Mouse (Mus musculus): ENCODE data around the gene 1810049J17Rik. TPM values are rescaled to one million over a fixed set of nuclear protein-coding genes. Genes with fewer than 3 reads are reported as not detected.
"Not testable (repeated sequence)": the region's sequence is repeated elsewhere in the genome, so short reads cannot be mapped to it uniquely, and the experiment has no call there.

1810049J17Rik gene
- polyA plus RNA-seq (2015; fragmentation: Nextera tagmentation; extraction: Ambion mirVana) = not detected in 2 replicates

DNA sequence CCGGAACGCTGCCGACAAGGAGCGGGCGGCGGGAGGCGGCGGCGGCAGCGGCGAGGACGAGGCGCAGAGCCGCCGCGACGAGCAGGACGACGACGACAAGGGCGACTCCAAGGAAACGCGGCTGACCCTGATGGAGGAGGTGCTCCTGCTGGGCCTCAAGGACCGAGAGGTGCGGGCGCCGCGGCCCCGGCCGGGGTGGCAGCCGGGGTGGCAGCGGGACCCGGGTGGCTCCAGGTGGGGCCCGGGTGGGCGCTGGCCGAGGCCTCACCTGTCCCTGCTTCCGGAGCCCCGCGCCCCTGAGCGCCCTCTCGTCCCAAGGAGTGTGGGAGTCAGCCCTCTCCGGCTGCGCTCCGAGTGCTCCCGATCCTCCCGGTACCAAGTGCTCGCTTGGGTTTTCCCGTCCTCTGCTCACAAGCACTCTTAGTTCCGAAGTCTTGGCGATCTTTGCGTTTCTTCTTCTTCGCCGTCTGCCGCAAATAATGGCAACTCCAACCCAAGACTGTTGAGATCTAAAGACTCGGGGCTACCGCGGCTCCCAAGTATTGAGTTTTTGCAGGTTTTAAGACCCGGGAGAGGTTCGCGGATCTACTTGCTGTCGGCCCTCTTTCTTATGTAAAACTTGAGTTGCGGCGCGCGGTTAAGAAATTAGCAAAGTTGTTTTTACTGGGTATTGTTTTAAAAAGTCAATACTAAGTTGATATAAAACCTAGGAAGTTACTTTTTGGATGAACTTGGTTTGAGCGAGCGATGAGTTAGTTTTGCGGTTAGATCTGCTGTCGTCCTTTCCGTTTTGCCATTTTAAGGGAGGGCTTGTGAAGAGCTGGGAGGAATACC is at the start of gene 1810049J17Rik:
1810049J17Rik (minus strand) TSS at position 112 of the 834 bp plus-strand sequence.
- peak within 1 kb of the TSS; percentile 99 for H3K9ac ChIP-seq
- no peak for ATAC-seq (ENCODE audit: insufficient number of reproducible peaks, insufficient read depth, low FRiP score, low TSS enrichment, low read depth)
- no peaks in the 10 kb centered on the region for H3K9me3 ChIP-seq
- peaks cover 15% of the 10 kb centered on the region for H3K4me1 ChIP-seq
- peak within 1 kb of the TSS; percentile 81 for H3K4me2 ChIP-seq
- peaks cover 5% of the 10 kb centered on the region for H3K36me3 ChIP-seq
- peak within 1 kb of the TSS; percentile 99 for H3K4me3 ChIP-seq
- peaks cover 12% of the 10 kb centered on the region for H3K27me3 ChIP-seq
- whole genome bisulfite sequencing = under 1% methylated on average over 67 of the region's 70 CpGs
- H3K27ac ChIP-seq = peak within 1 kb of the TSS; percentile 94

GRCm38 (mm10) chr15:12371183-12371582 is 49.5 kb upstream of the 1810049J17Rik start:
- peaks cover 34% of the 10 kb centered on the region for H3K4me1 ChIP-seq
- no peak overlapping the region for H3K4me2 ChIP-seq
- H3K27me3 ChIP-seq = peaks cover 13% of the 10 kb centered on the region
- ATAC-seq (ENCODE audit: insufficient number of reproducible peaks, insufficient read depth, low FRiP score, low TSS enrichment, low read depth) = 0 out of 2 replicates have a peak, but pooled peaks have one; percentile 33
- H3K4me3 ChIP-seq = no peak overlapping the region
- H3K27ac ChIP-seq = no peak overlapping the region
- H3K36me3 ChIP-seq = peaks cover 20% of the 10 kb centered on the region
- H3K9ac ChIP-seq = no peak overlapping the region
- H3K9me3 ChIP-seq = no peaks in the 10 kb centered on the region
- WGBS = 8% methylated on average over 8 of the region's 8 CpGs

DNA sequence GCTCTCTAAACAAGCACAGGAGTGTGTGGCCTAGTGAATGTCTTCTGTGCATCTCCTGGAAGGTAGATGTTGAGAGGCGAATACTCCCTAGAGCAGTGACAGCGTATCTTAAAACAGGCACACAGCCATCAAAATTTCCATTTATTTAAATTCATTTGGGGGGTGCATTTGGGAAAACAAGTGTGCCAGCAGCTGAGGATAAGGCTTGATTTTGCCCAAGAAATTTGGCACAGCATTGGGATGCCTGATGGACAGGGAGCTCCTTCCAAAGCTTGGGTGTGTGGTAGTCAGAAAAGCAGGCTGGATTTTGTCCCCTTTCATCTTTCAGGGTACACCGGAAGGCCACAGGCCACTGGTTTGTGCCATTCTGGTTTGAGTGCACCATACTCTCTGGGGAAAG is 48.4 kb upstream of the 1810049J17Rik start:
- Histone ChIP-seq H3K36me3 (peaks cover 20% of the 10 kb centered on the region), H3K4me3 (no peak overlapping the region), H3K27ac (no peak overlapping the region), H3K4me1 (peaks cover 29% of the 10 kb centered on the region), H3K9me3 (no peaks in the 10 kb centered on the region), H3K4me2 (no peak overlapping the region), H3K9ac (no peak overlapping the region), H3K27me3 (peaks cover 9% of the 10 kb centered on the region)
- 92% methylated on average over 3 of the region's 3 CpGs for WGBS
- no peak for ATAC-seq (ENCODE audit: insufficient number of reproducible peaks, insufficient read depth, low FRiP score, low TSS enrichment, low read depth)

- H3K9me3 ChIP-seq = no peaks in the 10 kb centered on the region
- no peaks in the 10 kb centered on the region; the same call in none of the 2 replicates for H3K27me3 ChIP-seq
- no peak overlapping the region for H3K9ac ChIP-seq
- no peak overlapping the region for H3K4me3 ChIP-seq
- WGBS = 80% methylated on average over 4 of the region's 4 CpGs
- no peak overlapping the region for H3K27ac ChIP-seq
- H3K4me1 ChIP-seq = peaks cover 21% of the 10 kb centered on the region
- no peak for ATAC-seq (ENCODE audit: insufficient number of reproducible peaks, insufficient read depth, low FRiP score, low TSS enrichment, low read depth)
- peaks cover 10% of the 10 kb centered on the region for H3K36me3 ChIP-seq
- no peak overlapping the region for H3K4me2 ChIP-seq
These were observed 47.2 kb upstream of the 1810049J17Rik start for GRCm38 (mm10) chr15:12368850-12369249.

DNA sequence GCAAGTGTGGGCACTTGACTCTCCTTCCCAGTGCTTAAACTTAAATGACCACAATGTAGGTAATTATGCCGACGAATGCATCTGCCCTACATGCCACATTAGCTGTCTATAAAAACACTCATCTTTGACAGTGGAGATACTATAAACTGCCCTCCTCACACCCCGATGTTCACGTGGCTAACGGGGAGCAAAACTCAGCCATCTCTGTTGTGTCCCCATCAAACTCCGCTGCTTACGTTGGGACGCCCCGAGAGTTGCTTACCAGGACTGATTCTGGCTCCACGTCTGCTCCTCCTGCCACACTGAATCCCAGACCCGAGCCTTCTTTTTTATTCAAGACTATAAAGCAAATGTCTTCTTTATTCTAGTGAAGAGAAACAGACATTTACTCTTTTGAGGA is 46.7 kb upstream of the 1810049J17Rik start:
- 77% methylated on average over 11 of the region's 11 CpGs for WGBS

DNA sequence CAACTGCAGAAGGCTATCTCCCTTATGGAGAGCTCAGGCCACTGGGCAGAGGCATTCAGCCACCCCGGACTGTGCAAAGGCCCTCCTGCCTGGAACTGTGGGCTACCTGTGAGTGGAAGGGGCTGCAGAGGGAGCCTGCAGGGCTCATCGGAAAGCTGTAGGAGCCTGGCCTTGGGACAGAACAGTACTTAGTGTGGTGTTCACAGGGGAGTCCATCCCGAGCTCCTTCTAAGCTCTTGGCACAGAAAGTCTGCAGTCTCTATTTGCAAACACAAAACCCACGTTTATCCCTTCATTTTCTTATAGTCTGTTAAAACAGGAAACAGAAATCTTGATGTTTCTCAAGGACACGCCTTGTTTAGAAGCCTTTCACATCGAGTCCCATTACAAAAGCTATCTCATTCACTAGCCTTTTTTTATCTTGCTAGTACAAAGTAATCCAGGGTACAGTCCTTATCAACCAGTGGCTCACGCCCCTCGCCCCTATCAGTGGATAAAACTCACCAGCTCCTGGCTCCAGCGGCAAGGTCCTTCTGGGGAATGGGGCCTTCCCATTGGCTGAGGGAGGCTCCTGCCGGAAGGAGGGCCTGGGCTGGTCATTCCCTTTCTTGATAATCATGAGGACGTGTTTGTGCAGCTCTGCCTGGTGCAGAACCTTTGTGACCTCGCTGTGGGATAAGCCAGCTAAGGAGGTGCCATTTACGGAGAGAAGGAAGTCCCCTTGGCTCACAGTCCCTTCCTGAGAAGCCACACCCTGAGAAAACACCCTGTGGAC is 45.8 kb upstream of the 1810049J17Rik start:
- 62% methylated on average over 13 of the region's 13 CpGs for whole genome bisulfite sequencing
- no peak for ATAC-seq (ENCODE audit: insufficient number of reproducible peaks, insufficient read depth, low FRiP score, low TSS enrichment, low read depth)
- H3K27me3 ChIP-seq = no peaks in the 10 kb centered on the region; the same call in 1 of the 2 replicates

More for the DNA sequence above, 46.7 kb upstream of the 1810049J17Rik start:
- H3K4me1 ChIP-seq = peaks cover 16% of the 10 kb centered on the region
- H3K4me2 ChIP-seq = no peak overlapping the region
- no peaks in the 10 kb centered on the region for H3K9me3 ChIP-seq
- H3K4me3 ChIP-seq = no peak overlapping the region
- no peak for ATAC-seq (ENCODE audit: insufficient number of reproducible peaks, insufficient read depth, low FRiP score, low TSS enrichment, low read depth)
- no peaks in the 10 kb centered on the region; the same call in none of the 2 replicates for H3K27me3 ChIP-seq
- no peak overlapping the region for H3K9ac ChIP-seq
- H3K36me3 ChIP-seq = peaks cover 9% of the 10 kb centered on the region; the same call in 1 of the 2 replicates
- H3K27ac ChIP-seq = no peak overlapping the region

GRCm38 (mm10) chr15:12366580-12367305 is 45.0 kb upstream of the 1810049J17Rik start:
- H3K4me3 ChIP-seq; H3K27me3 ChIP-seq; H3K9me3 ChIP-seq; H3K9ac ChIP-seq; H3K27ac ChIP-seq; H3K4me2 ChIP-seq; ATAC-seq (ENCODE audit: insufficient number of reproducible peaks, insufficient read depth, low FRiP score, low TSS enrichment, low read depth): not testable (repeated sequence)
- Histone ChIP-seq H3K4me1 (peaks cover 14% of the 10 kb centered on the region), H3K36me3 (peaks cover 10% of the 10 kb centered on the region; the same call in 1 of the 2 replicates)
- 92% methylated on average over 11 of the region's 11 CpGs for WGBS

More for the DNA sequence above, 45.8 kb upstream of the 1810049J17Rik start:
- no peak overlapping the region for H3K4me2 ChIP-seq
- H3K4me3 ChIP-seq = no peak overlapping the region
- no peak overlapping the region; the same call in 1 of the 2 replicates for H3K27ac ChIP-seq
- no peak overlapping the region for H3K9ac ChIP-seq
- peaks cover 14% of the 10 kb centered on the region for H3K4me1 ChIP-seq
- peaks cover 10% of the 10 kb centered on the region; the same call in 1 of the 2 replicates for H3K36me3 ChIP-seq
- no peaks in the 10 kb centered on the region for H3K9me3 ChIP-seq

- WGBS = 44% methylated on average over 3 of the region's 3 CpGs
- no peak for ATAC-seq (ENCODE audit: insufficient number of reproducible peaks, insufficient read depth, low FRiP score, low TSS enrichment, low read depth)
- H3K36me3 ChIP-seq = peaks cover 15% of the 10 kb centered on the region; the same call in 1 of the 2 replicates
These were observed 44.4 kb upstream of the 1810049J17Rik start for GRCm38 (mm10) chr15:12366072-12366469.

GRCm38 (mm10) chr15:12365416-12366071 is 43.8 kb upstream of the 1810049J17Rik start:
- 85% methylated on average over 15 of the region's 15 CpGs for WGBS
- Histone ChIP-seq H3K4me3 (no peak overlapping the region), H3K9me3 (no peaks in the 10 kb centered on the region), H3K4me2 (no peak overlapping the region), H3K4me1 (peaks cover 9% of the 10 kb centered on the region; the same call in 1 of the 2 replicates), H3K9ac (no peak overlapping the region), H3K27ac (no peak overlapping the region), H3K36me3 (peaks cover 20% of the 10 kb centered on the region; the same call in 1 of the 2 replicates), H3K27me3 (no peaks in the 10 kb centered on the region)
- no peak for ATAC-seq (ENCODE audit: insufficient number of reproducible peaks, insufficient read depth, low FRiP score, low TSS enrichment, low read depth)

More at GRCm38 (mm10) chr15:12366072-12366469, 44.4 kb upstream of the 1810049J17Rik start:
- Histone ChIP-seq H3K27ac (no peak overlapping the region), H3K4me1 (peaks cover 9% of the 10 kb centered on the region), H3K27me3 (no peaks in the 10 kb centered on the region), H3K9ac (no peak overlapping the region), H3K9me3 (no peaks in the 10 kb centered on the region), H3K4me2 (no peak overlapping the region), H3K4me3 (no peak overlapping the region)

GRCm38 (mm10) chr15:12364096-12364495 is 42.4 kb upstream of the 1810049J17Rik start:
- H3K4me2 ChIP-seq = no peak overlapping the region
- peaks cover 9% of the 10 kb centered on the region; the same call in 1 of the 2 replicates for H3K4me1 ChIP-seq
- WGBS = 85% methylated on average over 4 of the region's 4 CpGs
- no peak for ATAC-seq (ENCODE audit: insufficient number of reproducible peaks, insufficient read depth, low FRiP score, low TSS enrichment, low read depth)
- H3K27ac ChIP-seq = no peak overlapping the region
- H3K36me3 ChIP-seq = peaks cover 28% of the 10 kb centered on the region
- H3K4me3 ChIP-seq = no peak overlapping the region
- H3K9ac ChIP-seq = no peak overlapping the region
- no peaks in the 10 kb centered on the region for H3K27me3 ChIP-seq
- no peaks in the 10 kb centered on the region for H3K9me3 ChIP-seq

Data from embryonic facial prominence, embryonic 13.5 days (tissue).